Mouse (Mus musculus) MEL (cell line): ENCODE measurements at regions not wholly inside any gene's neighbourhood (a gene's known extent, or its start where the extent isn't known, plus 50 kb on each side); places are given as distances from the start of the nearest gene placed in this dataset.
A peak's percentile ranks its signal among the peaks of the same experiment; 100 is the strongest.

ENCODE experiments used
- DNase-seq: peaks from one replicate; pipeline ENCODE4 v3.0.0; 2011; ENCODE audit warnings: low read depth, low spot score
- H3K27ac ChIP-seq: 2 replicates; pipeline ENCODE4 v1.5.1; 2012; ENCODE audit warnings: low read depth, mild to moderate bottlenecking, control low read depth, low read length, moderate library complexity; ENCODE audit not compliant: control insufficient read depth
- H3K27me3 ChIP-seq, 2 experiments: fragments of 150-350 bp in 1 of 2; sonication (generic) in 1 of 2; 2 replicates each; pipeline ENCODE4 v1.6.1; 2012; ENCODE audit warnings: low read length in 2 of 2, mild to moderate bottlenecking in 2 of 2, improper control_type of control experiment in 1 of 2, moderate library complexity in 1 of 2; ENCODE audit not compliant: insufficient read depth in 2 of 2, control insufficient read depth in 1 of 2
- H3K36me3 ChIP-seq, 2 experiments: 2 replicates each; pipeline ENCODE4 v1.6.1; 2012 to 2014; ENCODE audit warnings: low read length in 2 of 2, improper control_type of control experiment in 1 of 2, inconsistent platforms in 1 of 2, mild to moderate bottlenecking in 1 of 2; ENCODE audit not compliant: insufficient read depth in 2 of 2, control insufficient read depth in 1 of 2
- H3K4me1 ChIP-seq, 2 experiments: fragments of 150-350 bp in 1 of 2; sonication (generic) in 1 of 2; 2 replicates each; pipeline ENCODE4 v1.6.1; 2012; ENCODE audit warnings: low read length in 2 of 2, improper control_type of control experiment in 1 of 2, mild to moderate bottlenecking in 1 of 2; ENCODE audit not compliant: insufficient read depth in 2 of 2, control insufficient read depth in 1 of 2
- H3K4me3 ChIP-seq, 2 experiments: fragments of 150-350 bp in 1 of 2; sonication (generic) in 1 of 2; 2 replicates each; pipeline ENCODE4 v1.5.1; 2012; ENCODE audit warnings: low read depth in 2 of 2, low read length in 2 of 2, mild to moderate bottlenecking in 2 of 2, moderate library complexity in 2 of 2, control low read depth in 1 of 2, improper control_type of control experiment in 1 of 2; ENCODE audit not compliant: control insufficient read depth in 1 of 2, insufficient read depth in 1 of 2
- H3K79me2 ChIP-seq: 2 replicates; pipeline ENCODE4 v1.6.1; 2012; ENCODE audit warnings: mild to moderate bottlenecking, low read length, moderate library complexity; ENCODE audit not compliant: control insufficient read depth, poor library complexity, insufficient read depth
- H3K9ac ChIP-seq: 2 replicates; pipeline ENCODE4 v1.6.1; 2012; ENCODE audit warnings: low read depth, mild to moderate bottlenecking, control low read depth, low read length, moderate library complexity; ENCODE audit not compliant: control insufficient read depth, poor library complexity, severe bottlenecking
- H3K9me3 ChIP-seq: fragments of 150-350 bp; sonication (generic); replicated peaks from 2 replicates; pipeline ENCODE4 v1.6.1; 2012; ENCODE audit warnings: mild to moderate bottlenecking, low read length, improper control_type of control experiment, moderate library complexity; ENCODE audit not compliant: insufficient read depth
- BHLHE40 ChIP-seq: IDR thresholded peaks from 2 replicates; pipeline ENCODE4 v1.6.1; 2012; ENCODE audit warnings: low read depth, mild to moderate bottlenecking, inconsistent platforms, low read length, improper control_type of control experiment, borderline replicate concordance
- CHD2 ChIP-seq: IDR thresholded peaks from 2 replicates; pipeline ENCODE4 v1.6.1; 2011; ENCODE audit warnings: low read length, improper control_type of control experiment
- E2F4 ChIP-seq: IDR thresholded peaks from 2 replicates; pipeline ENCODE4 v1.6.1; 2011; ENCODE audit warnings: low read depth, low read length, improper control_type of control experiment, borderline replicate concordance
- EP300 ChIP-seq, 2 experiments: IDR thresholded peaks; 2 replicates each; pipeline ENCODE4 v1.6.1; 2011; ENCODE audit warnings: improper control_type of control experiment in 2 of 2, low read length in 2 of 2, low read depth in 1 of 2, mild to moderate bottlenecking in 1 of 2
- ETS1 ChIP-seq: IDR thresholded peaks from 2 replicates; pipeline ENCODE4 v1.6.1; 2012; ENCODE audit warnings: low read depth, mild to moderate bottlenecking, inconsistent platforms, low read length, improper control_type of control experiment, moderate library complexity
- HCFC1 ChIP-seq: IDR thresholded peaks from 2 replicates; pipeline ENCODE4 v1.6.1; 2012; ENCODE audit warnings: low read depth, mild to moderate bottlenecking, inconsistent platforms, low read length, improper control_type of control experiment, moderate library complexity
- JUND ChIP-seq: IDR thresholded peaks from 2 replicates; pipeline ENCODE4 v1.6.1; 2011; ENCODE audit warnings: low read depth, mild to moderate bottlenecking, improper control_type of control experiment, low read length
- MAFK ChIP-seq: IDR thresholded peaks from 2 replicates; pipeline ENCODE4 v1.6.1; 2011; ENCODE audit warnings: low read depth, mild to moderate bottlenecking, low read length, improper control_type of control experiment, borderline replicate concordance
- MAZ ChIP-seq: IDR thresholded peaks from 2 replicates; pipeline ENCODE4 v1.6.1; 2012; ENCODE audit warnings: low read depth, mild to moderate bottlenecking, inconsistent platforms, low read length, improper control_type of control experiment
- MEF2A ChIP-seq: IDR thresholded peaks from 2 replicates; pipeline ENCODE4 v1.6.1; 2014; ENCODE audit warnings: low read depth, mild to moderate bottlenecking, inconsistent platforms, low read length, improper control_type of control experiment; ENCODE audit not compliant: poor library complexity, insufficient replicate concordance, severe bottlenecking; ENCODE audit errors: extremely low read depth
- MXI1 ChIP-seq: IDR thresholded peaks from 2 replicates; pipeline ENCODE4 v1.6.1; 2011; ENCODE audit warnings: mild to moderate bottlenecking, low read depth, low read length, improper control_type of control experiment
- MYC ChIP-seq: IDR thresholded peaks from 2 replicates; pipeline ENCODE4 v1.6.1; 2011; ENCODE audit warnings: low read depth, mild to moderate bottlenecking, low read length, improper control_type of control experiment, moderate library complexity
- NRF1 ChIP-seq: IDR thresholded peaks from 2 replicates; pipeline ENCODE4 v1.6.1; 2014; ENCODE audit warnings: low read depth, mild to moderate bottlenecking, inconsistent platforms, low read length, improper control_type of control experiment, moderate library complexity; ENCODE audit not compliant: poor library complexity, insufficient read depth, severe bottlenecking
- POLR2A ChIP-seq, 2 experiments: IDR thresholded peaks; 2 replicates each; pipeline ENCODE4 v1.6.1; 2011 to 2012; ENCODE audit warnings: low read length in 2 of 2, mild to moderate bottlenecking in 2 of 2, control low read depth in 1 of 2, improper control_type of control experiment in 1 of 2, low read depth in 1 of 2, moderate library complexity in 1 of 2; ENCODE audit not compliant: control insufficient read depth in 1 of 2, insufficient read depth in 1 of 2, poor library complexity in 1 of 2
- POLR2AphosphoS2 ChIP-seq: IDR thresholded peaks from 2 replicates; pipeline ENCODE4 v1.6.1; 2011; ENCODE audit warnings: low read length, improper control_type of control experiment
- POLR2AphosphoS5 ChIP-seq: IDR thresholded peaks from 2 replicates; pipeline ENCODE4 v1.6.1; 2012; ENCODE audit warnings: low read depth, borderline replicate concordance, mild to moderate bottlenecking, inconsistent platforms, low read length, moderate library complexity, mixed read lengths
- RCOR1 ChIP-seq: IDR thresholded peaks from 2 replicates; pipeline ENCODE4 v1.6.1; 2012; ENCODE audit warnings: low read depth, mild to moderate bottlenecking, inconsistent platforms, low read length, improper control_type of control experiment
- TAL1 ChIP-seq: IDR thresholded peaks from 2 replicates; pipeline ENCODE4 v1.6.1; 2012; ENCODE audit warnings: mild to moderate bottlenecking, inconsistent platforms, low read length, moderate library complexity, mixed read lengths
- TBP ChIP-seq: IDR thresholded peaks from 2 replicates; pipeline ENCODE4 v1.8.0; 2011; ENCODE audit warnings: low read depth, low read length, improper control_type of control experiment
- UBTF ChIP-seq: IDR thresholded peaks from 2 replicates; pipeline ENCODE4 v1.6.1; 2012; ENCODE audit warnings: low read depth, mild to moderate bottlenecking, inconsistent platforms, low read length, improper control_type of control experiment, moderate library complexity, borderline replicate concordance; ENCODE audit not compliant: insufficient read depth
- ZC3H11A ChIP-seq: IDR thresholded peaks from 2 replicates; pipeline ENCODE4 v1.6.1; 2012; ENCODE audit warnings: low read depth, mild to moderate bottlenecking, inconsistent platforms, low read length, improper control_type of control experiment
- ZKSCAN1 ChIP-seq: IDR thresholded peaks from 2 replicates; pipeline ENCODE4 v1.6.1; 2012; ENCODE audit warnings: low read depth, mild to moderate bottlenecking, inconsistent platforms, low read length, improper control_type of control experiment, moderate library complexity
- ZMIZ1 ChIP-seq: IDR thresholded peaks from 2 replicates; pipeline ENCODE4 v1.6.1; 2012; ENCODE audit warnings: low read depth, mild to moderate bottlenecking, inconsistent platforms, low read length, improper control_type of control experiment, moderate library complexity

DNA sequence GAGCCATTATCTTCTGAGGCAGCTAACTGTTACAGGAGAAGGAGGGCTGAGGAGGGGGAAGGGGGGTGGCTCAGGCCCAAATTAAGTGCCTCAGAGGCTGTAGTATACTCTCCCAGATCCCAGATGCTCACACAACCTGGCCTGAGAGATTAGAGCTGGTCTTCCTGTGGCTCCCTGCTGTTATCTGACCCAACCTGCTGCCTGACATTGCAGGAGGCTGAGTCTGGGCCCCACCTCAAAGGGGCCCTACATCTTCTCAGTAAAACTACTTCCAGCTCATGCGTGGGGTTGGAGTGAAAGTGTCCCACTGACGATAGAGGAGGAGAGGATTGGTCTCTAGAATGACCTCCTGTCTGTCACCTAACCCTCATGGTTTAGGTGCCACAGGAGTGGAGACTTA lies 64.0 kb upstream of the Lmo2 start (continued):
- TF ChIP-seq MAFK (peak; percentile 28; the same call in 1 of the 2 replicates), BHLHE40 (peak; percentile 81), ZMIZ1 (peak; percentile 74; the same call in 1 of the 2 replicates), POLR2AphosphoS5 (no peak), POLR2AphosphoS2 (peak; percentile 77; the same call in 1 of the 2 replicates), HCFC1 (peak; percentile 59; the same call in 1 of the 2 replicates), NRF1 (0 out of 2 replicates have a peak, but pooled peaks have one; percentile 10), RCOR1 (peak; percentile 82), JUND (peak; percentile 81), UBTF (no peak), MXI1 (no peak; the same call in 1 of the 2 replicates), MYC (peak; percentile 82), TAL1 (peak; percentile 99)

DNA sequence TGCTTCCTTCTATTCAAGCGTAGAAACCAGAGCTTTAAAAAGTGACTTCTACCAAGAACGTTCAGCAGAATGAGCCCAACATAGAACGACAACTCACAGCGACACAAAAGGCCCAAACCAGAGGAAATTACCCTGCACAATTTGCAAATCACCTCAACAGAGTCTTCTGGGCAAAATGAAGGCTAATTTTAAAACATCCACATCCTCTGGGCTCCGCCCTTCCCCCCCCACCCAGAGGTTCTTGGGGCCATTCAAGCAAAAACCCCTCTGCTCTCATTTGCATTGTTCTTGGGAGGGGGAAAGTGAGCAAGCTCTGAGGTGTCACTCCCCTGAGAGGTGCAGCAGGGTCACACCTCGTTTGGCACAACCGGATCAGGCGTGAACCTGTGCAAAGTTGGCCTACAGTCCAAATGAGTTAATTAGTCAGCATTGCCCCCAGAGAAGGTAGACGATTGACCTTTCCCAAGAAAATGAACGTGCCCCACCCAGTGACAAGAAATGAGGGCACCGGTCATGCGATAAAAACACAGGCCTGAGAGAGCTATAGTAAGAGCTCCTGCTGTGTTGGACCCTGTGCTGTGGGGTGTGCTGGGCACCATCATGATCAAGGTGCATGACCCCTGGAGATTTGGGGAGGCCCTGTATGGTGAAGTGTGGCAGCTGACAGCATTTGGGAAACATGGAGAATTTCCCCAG lies 62.7 kb upstream of the Lmo2 start:
- peak overlapping the region; percentile 34 to 35 for H3K4me3 ChIP-seq
- H3K27me3 ChIP-seq: no peaks in the 10 kb centered on the region
- H3K27ac ChIP-seq: peak overlapping the region; percentile 99
- peak overlapping the region; percentile 77 for H3K9ac ChIP-seq
- DNase-seq: peak; percentile 57
- H3K9me3 ChIP-seq: no peaks in the 10 kb centered on the region
- no peaks in the 10 kb centered on the region for H3K79me2 ChIP-seq
- TF ChIP-seq EP300 (IDR thresholded peaks at IDR 0.05; ENCODE audit: low read depth in 1 of 2, low read length in 2 of 2) (peak in 1 of 2 experiments; percentile 45; a peak in 2 of 4 replicates), CHD2 (peak; percentile 10; the same call in 1 of the 2 replicates), E2F4 (0 out of 2 replicates have a peak, but pooled peaks have one; percentile 36), ETS1 (peak; percentile 25; the same call in 1 of the 2 replicates), TBP (peak; percentile 64), ZKSCAN1 (no peak), MAZ (peak; percentile 67), POLR2A (IDR thresholded peaks at IDR 0.05; ENCODE audit: control insufficient read depth in 1 of 2, insufficient read depth in 1 of 2, low read depth in 1 of 2, low read length in 2 of 2, poor library complexity in 1 of 2) (peak in 1 of 2 experiments; percentile 47; a peak in 2 of 4 replicates), HCFC1 (peak; percentile 40; the same call in 1 of the 2 replicates), MXI1 (peak; percentile 25; the same call in 1 of the 2 replicates), NRF1 (no peak), MYC (peak; percentile 45; the same call in 1 of the 2 replicates), ZC3H11A (no peak; the same call in 1 of the 2 replicates), MEF2A (no peak), BHLHE40 (no peak)
- TF ChIP-seq, all 39 proteins: peak for 10
- H3K36me3 ChIP-seq: peaks cover 0 to 44% of the 10 kb centered on the region in 2 experiments; a peak in 2 of 4 replicates
- H3K4me1 ChIP-seq: peaks cover 14 to 48% of the 10 kb centered on the region in 2 experiments
